In genomic region chr5:103977907-103978570, GRCm38 (mm10) we compare ENCODE assay signal across 24 mouse cellular contexts. TPM values are rescaled to one million over a fixed set of nuclear protein-coding genes. Genes with fewer than 3 reads are reported as not detected.
DNase-seq lines count a peak whose midpoint lies in the region; ATAC-seq and TF ChIP-seq lines count a peak whose summit lies in the region.
"Had no signal": no experiment of that assay in that cellular context is flagged by ENCODE, and none has a peak within 500 bp of the region (broad histone marks: within the 10 kb centered on the region; RNA-seq: fewer than 3 reads in every experiment).

No protein-coding gene starts in this region.

- H3K36me3 ChIP-seq in intestine, embryonic 14.5 days (ENCODE audit: control insufficient read depth, insufficient read depth, low read length) = no peaks in the 10 kb centered on the region
- H3K36me3 ChIP-seq in intestine, postnatal 0 days (ENCODE audit: control insufficient read depth, insufficient read depth) = no peaks in the 10 kb centered on the region
- H3K36me3 ChIP-seq in myocyte (ENCODE audit: control insufficient read depth, insufficient read depth) = no peaks in the 10 kb centered on the region
- H3K36me3 ChIP-seq: embryonic facial prominence, embryonic 12.5 days; forebrain, embryonic 12.5 days; heart, embryonic 12.5 days; hindbrain, embryonic 12.5 days had no signal

- no peak overlapping the region for H3K4me3 ChIP-seq in intestine, embryonic 14.5 days (ENCODE audit: low read depth, low read length)
- no peak overlapping the region for H3K4me3 ChIP-seq in intestine, postnatal 0 days (ENCODE audit: low read depth, low read length)
- no peak overlapping the region for H3K4me3 ChIP-seq in myocyte
- H3K4me3 ChIP-seq: embryonic facial prominence, embryonic 12.5 days; forebrain, embryonic 12.5 days; heart, adult 2 months; heart, embryonic 12.5 days; hindbrain, embryonic 12.5 days had no signal

- H3K4me1 ChIP-seq in intestine, embryonic 14.5 days (replicated peaks; ENCODE audit: control insufficient read depth, insufficient read depth, low read length) = no peaks in the 10 kb centered on the region
- peaks cover 9% of the 10 kb centered on the region; the same call in 1 of the 2 replicates for H3K4me1 ChIP-seq in intestine, postnatal 0 days (replicated peaks; ENCODE audit: control insufficient read depth, insufficient read depth, low read length)
- H3K4me1 ChIP-seq: embryonic facial prominence, embryonic 12.5 days; forebrain, embryonic 12.5 days; heart, embryonic 12.5 days; hindbrain, embryonic 12.5 days had no signal

- H3K9ac ChIP-seq in intestine, embryonic 14.5 days (ENCODE audit: low read length) = no peak overlapping the region
- H3K9ac ChIP-seq in intestine, postnatal 0 days (ENCODE audit: low read depth, low read length) = no peak overlapping the region
- H3K9ac ChIP-seq: embryonic facial prominence, embryonic 12.5 days; forebrain, embryonic 12.5 days; heart, embryonic 12.5 days; hindbrain, embryonic 12.5 days had no signal

- DNase-seq in intestine, embryonic 14.5 days (ENCODE audit: low spot score) = peak; percentile 23
- peak; percentile 32 for DNase-seq in 416B (ENCODE audit: low read depth)
- DNase-seq in cerebellum, postnatal 36 days = no peak
- DNase-seq in cerebellum, postnatal 10 days = no peak
- DNase-seq in ovary, postnatal 36 days (ENCODE audit: low spot score) = no peak
- DNase-seq: adrenal gland, postnatal 14 days; cerebellum, adult 18-20 months; cerebellum, adult 9-11 months; gastrocnemius, postnatal 10 days; heart, adult 2 months; heart, postnatal 36 days had no signal

- TF ChIP-seq POLR2A in myocyte (IDR thresholded peaks at IDR 0.05; ENCODE audit: insufficient read length, low read depth) = no peak

- WGBS in intestine, embryonic 14.5 days = 91% methylated on average over 7 of the region's 7 CpGs
- WGBS in intestine, postnatal 0 days = 91% methylated on average over 7 of the region's 7 CpGs

- no peaks in the 10 kb centered on the region for H3K27me3 ChIP-seq in intestine, embryonic 14.5 days (replicated peaks; ENCODE audit: control insufficient read depth, insufficient read depth, low read length)
- no peaks in the 10 kb centered on the region for H3K27me3 ChIP-seq in intestine, postnatal 0 days (replicated peaks; ENCODE audit: control insufficient read depth, insufficient read depth, low read length)
- H3K27me3 ChIP-seq in myocyte (ENCODE audit: control insufficient read depth, insufficient read depth, insufficient read length) = no peaks in the 10 kb centered on the region
- H3K27me3 ChIP-seq: CH12.LX; embryonic facial prominence, embryonic 12.5 days; forebrain, embryonic 12.5 days; heart, embryonic 12.5 days; hindbrain, embryonic 12.5 days had no signal

- ATAC-seq in intestine, embryonic 14.5 days (replicated peaks; ENCODE audit: low FRiP score, low TSS enrichment, low read depth) = no peak
- ATAC-seq in intestine, postnatal 0 days = no peak
- ATAC-seq in granulocyte monocyte progenitor cell, adult 5-6 weeks (replicated peaks; ENCODE audit: poor library complexity, severe bottlenecking) = peak; percentile 78
- ATAC-seq: activated CD4-positive, CD25-positive, alpha-beta regulatory T cell, adult 4 months; forebrain, embryonic 16.5 days; hindbrain, embryonic 16.5 days; Patski had no signal

- H3ac ChIP-seq in myocyte (ENCODE audit: control insufficient read depth, insufficient read length) = no peak overlapping the region

- H3K4me2 ChIP-seq in intestine, embryonic 14.5 days (ENCODE audit: low read length) = no peak overlapping the region
- H3K4me2 ChIP-seq in intestine, postnatal 0 days (replicated peaks; ENCODE audit: low read depth) = no peak overlapping the region
- H3K4me2 ChIP-seq in myocyte (ENCODE audit: low read depth) = peak overlapping the region; percentile 1
- H3K4me2 ChIP-seq: embryonic facial prominence, embryonic 12.5 days; forebrain, embryonic 12.5 days; heart, embryonic 12.5 days; hindbrain, embryonic 12.5 days had no signal

- no peaks in the 10 kb centered on the region for H3K79me2 ChIP-seq in myocyte (ENCODE audit: control insufficient read depth, insufficient read depth)

- no peaks in the 10 kb centered on the region for H3K9me3 ChIP-seq in intestine, embryonic 14.5 days (ENCODE audit: control insufficient read depth, low read length)
- no peaks in the 10 kb centered on the region for H3K9me3 ChIP-seq in intestine, postnatal 0 days (ENCODE audit: control insufficient read depth)
- H3K9me3 ChIP-seq: embryonic facial prominence, embryonic 12.5 days; forebrain, embryonic 12.5 days; heart, embryonic 12.5 days; hindbrain, embryonic 12.5 days had no signal

- no peak overlapping the region for H3K27ac ChIP-seq in intestine, embryonic 14.5 days (ENCODE audit: low read depth)
- H3K27ac ChIP-seq in intestine, postnatal 0 days (ENCODE audit: low read depth, low read length) = no peak overlapping the region; the same call in 1 of the 2 replicates
- H3K27ac ChIP-seq: embryonic facial prominence, embryonic 12.5 days; forebrain, embryonic 12.5 days; heart, adult 2 months; hindbrain, embryonic 12.5 days had no signal

- no peak for TF ChIP-seq CTCF in intestine, postnatal 0 days (IDR thresholded peaks at IDR 0.05; ENCODE audit: low read depth)

TF ChIP-seq in myocyte, 11 proteins besides CTCF, POLR2A, EP300 and RAD21:
- peak in 2 of 3 experiments; percentile 47 to 48 for TF ChIP-seq MYOG (IDR thresholded peaks at IDR 0.05; ENCODE audit: control insufficient read depth in 1 of 3, insufficient read depth in 1 of 3, insufficient read length in 2 of 3, low read depth in 2 of 3)
- TF ChIP-seq TCF12 (IDR thresholded peaks at IDR 0.05; ENCODE audit: insufficient read depth, poor library complexity, severe bottlenecking) = no peak
- TF ChIP-seq MYOD1 (IDR thresholded peaks at IDR 0.05; ENCODE audit: control insufficient read depth in 1 of 3, insufficient read length in 2 of 3, low read depth in 2 of 3) = peak in 1 of 3 experiments; percentile 71

RNA-seq across cellular contexts. Expression of gene Hsd17b13, which starts 0.8 kb away (rescaled TPM):
- 1.9 and 4.6 TPM in 2 replicates for polyA plus RNA-seq in intestine, embryonic 14.5 days (2014; fragmentation: Nextera tagmentation; extraction: Ambion mirVana)
- polyA plus RNA-seq in intestine, postnatal 0 days (2015; fragmentation: Nextera tagmentation; extraction: Ambion mirVana) = 76.5 and 78.0 TPM in 2 replicates
- not detected in 2 replicates for total RNA-seq in granulocyte monocyte progenitor cell, adult 5-6 weeks (2014; fragmentation: Nextera tagmentation)
- not detected in 2 replicates for total RNA-seq in granulocyte monocyte progenitor cell, adult 5-6 weeks (2017)
- 0.53 TPM for polyA plus RNA-seq in myocyte (2012; fragmentation: generic; extraction: Trizol)
- total RNA-seq: adrenal gland, adult 18-20 months; heart, adult 2 months; heart, postnatal 36 days had no signal
- polyA plus RNA-seq: activated CD4-positive, CD25-positive, alpha-beta regulatory T cell, adult 4 months; embryonic facial prominence, embryonic 12.5 days; forebrain, embryonic 12.5 days; forebrain, embryonic 16.5 days; heart, adult 2 months; heart, embryonic 12.5 days; hindbrain, embryonic 12.5 days; hindbrain, embryonic 16.5 days; Patski had no signal

RNA-seq across cellular contexts. Expression of gene Hsd17b11, which starts 43.7 kb away (rescaled TPM):
- 6.2 and 6.5 TPM in 2 replicates for polyA plus RNA-seq in intestine, embryonic 14.5 days (2014; fragmentation: Nextera tagmentation; extraction: Ambion mirVana)
- polyA plus RNA-seq in intestine, postnatal 0 days (2015; fragmentation: Nextera tagmentation; extraction: Ambion mirVana) = 48.7 and 55.3 TPM in 2 replicates
- total RNA-seq in granulocyte monocyte progenitor cell, adult 5-6 weeks (2014; fragmentation: Nextera tagmentation) = 63.1 and 79.0 TPM in 2 replicates
- total RNA-seq in granulocyte monocyte progenitor cell, adult 5-6 weeks (2017) = 79.8 and 93.7 TPM in 2 replicates
- 6.5 TPM for polyA plus RNA-seq in myocyte (2012; fragmentation: generic; extraction: Trizol)

Comparison
In these comparisons a context has a peak if more than half of its experiments do, and no peak if none do; other contexts are left out.
1. RNA of gene Hsd17b13, which starts 0.8 kb away (polyA plus RNA-seq): 76.5 to 78.0 TPM in intestine, postnatal 0 days; 1.9 to 4.6 TPM in intestine, embryonic 14.5 days and 0.53 TPM in myocyte (single experiment); every median in the first group is over 10 times any median in the second.
2. DNase-seq: peak in intestine, embryonic 14.5 days (single experiment) and 416B (single experiment); none in cerebellum, postnatal 36 days (0 of 2), cerebellum, postnatal 10 days (0 of 2) and ovary, postnatal 36 days (single experiment).